Mouse (Mus musculus): ENCODE data around the gene Sf3b2. TPM values are rescaled to one million over a fixed set of nuclear protein-coding genes. Genes with fewer than 3 reads are reported as not detected.

Gene Sf3b2
- polyA plus RNA-seq, 1 experiment from 2014 or later = 418 TPM

DNA sequence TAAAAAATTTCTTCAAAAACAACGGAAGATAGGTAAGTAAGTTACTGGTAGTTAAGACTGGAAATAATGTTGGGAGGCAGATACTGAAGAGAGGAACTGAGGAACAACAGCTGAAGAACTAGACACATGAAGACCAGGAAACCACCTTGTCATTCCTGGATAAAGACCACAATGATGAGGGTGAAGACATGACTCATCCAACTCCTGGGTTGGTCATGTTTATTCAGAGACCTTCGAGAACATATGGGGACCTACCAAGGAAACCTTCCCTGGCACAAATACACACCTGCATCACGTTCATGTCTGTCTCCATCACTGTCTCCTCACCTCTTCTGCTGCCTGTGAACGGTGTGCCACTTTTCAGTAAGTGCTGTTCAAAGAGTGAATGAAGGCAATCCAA lies 71.2 kb downstream of the Sf3b2 start:
- Histone ChIP-seq H3K36me3 (ENCODE audit: control insufficient read depth, insufficient read depth, low read length) (no peaks in the 10 kb centered on the region), H3K9me3 (ENCODE audit: control insufficient read depth, low read length) (no peaks in the 10 kb centered on the region), H3K9ac (ENCODE audit: low read length) (no peak overlapping the region), H3K4me2 (ENCODE audit: low read depth, low read length, severe bottlenecking) (no peak overlapping the region), H3K4me1 (replicated peaks; ENCODE audit: control insufficient read depth, insufficient read depth, low read length) (no peaks in the 10 kb centered on the region), H3K4me3 (ENCODE audit: low read depth, low read length) (no peak overlapping the region), H3K27ac (ENCODE audit: low read depth, low read length) (no peak overlapping the region), H3K27me3 (ENCODE audit: control insufficient read depth, insufficient read depth, low read length) (no peaks in the 10 kb centered on the region)
- no peak for DNase-seq (ENCODE audit: low spot score)
- WGBS = 84% methylated on average over 4 of the region's 4 CpGs
- ATAC-seq (replicated peaks; ENCODE audit: low FRiP score) = no peak

Other genes with a start within 250 kb of the Sf3b2 start
- gene Rin1, start 245.0 kb downstream of the Sf3b2 start, polyA plus RNA-seq (2014; fragmentation: Nextera tagmentation; extraction: Ambion mirVana) = 2.0 TPM in 2 replicates
- gene Cd248, start 227.4 kb downstream of the Sf3b2 start, polyA plus RNA-seq (2014; fragmentation: Nextera tagmentation; extraction: Ambion mirVana) = 30.7 and 32.7 TPM in 2 replicates
- gene Tmem151a, start 209.9 kb downstream of the Sf3b2 start, polyA plus RNA-seq (2014; fragmentation: Nextera tagmentation; extraction: Ambion mirVana) = 1.2 and 1.8 TPM in 2 replicates
- 69.5 and 75.8 TPM in 2 replicates for gene Yif1a, start 206.9 kb downstream of the Sf3b2 start, polyA plus RNA-seq (2014; fragmentation: Nextera tagmentation; extraction: Ambion mirVana)
- gene Cnih2, start 196.9 kb downstream of the Sf3b2 start, polyA plus RNA-seq (2014; fragmentation: Nextera tagmentation; extraction: Ambion mirVana) = 93.2 and 112 TPM in 2 replicates
- 250 and 262 TPM in 2 replicates for gene Rab1b, start 188.4 kb downstream of the Sf3b2 start, polyA plus RNA-seq (2014; fragmentation: Nextera tagmentation; extraction: Ambion mirVana)
- 35.3 and 38.5 TPM in 2 replicates for gene Klc2, start 176.9 kb downstream of the Sf3b2 start, polyA plus RNA-seq (2014; fragmentation: Nextera tagmentation; extraction: Ambion mirVana)
- 32.2 and 33.2 TPM in 2 replicates for gene Pacs1, start 22.3 kb downstream of the Sf3b2 start, polyA plus RNA-seq (2014; fragmentation: Nextera tagmentation; extraction: Ambion mirVana)
- gene Gal3st3, start 2.9 kb upstream of the Sf3b2 start, polyA plus RNA-seq (2014; fragmentation: Nextera tagmentation; extraction: Ambion mirVana) = 17.2 and 18.9 TPM in 2 replicates
- not detected in 2 replicates for gene Catsper1, start 40.3 kb upstream of the Sf3b2 start, polyA plus RNA-seq (2014; fragmentation: Nextera tagmentation; extraction: Ambion mirVana)
- gene Cst6, start 54.1 kb upstream of the Sf3b2 start, polyA plus RNA-seq (2014; fragmentation: Nextera tagmentation; extraction: Ambion mirVana) = 0.83 TPM in 1 of 2 replicates, not detected in the other
- 79.2 and 82.8 TPM in 2 replicates for gene Eif1ad, start 71.3 kb upstream of the Sf3b2 start, polyA plus RNA-seq (2014; fragmentation: Nextera tagmentation; extraction: Ambion mirVana)
- 470 and 498 TPM in 2 replicates for gene Banf1, start 71.7 kb upstream of the Sf3b2 start, polyA plus RNA-seq (2014; fragmentation: Nextera tagmentation; extraction: Ambion mirVana)
- gene Sart1, start 93.2 kb upstream of the Sf3b2 start, polyA plus RNA-seq (2014; fragmentation: Nextera tagmentation; extraction: Ambion mirVana) = 87.1 and 101 TPM in 2 replicates
- not detected in 2 replicates for gene Tsga10ip, start 107.1 kb upstream of the Sf3b2 start, polyA plus RNA-seq (2014; fragmentation: Nextera tagmentation; extraction: Ambion mirVana)
- 193 and 202 TPM in 2 replicates for gene Drap1, start 129.5 kb upstream of the Sf3b2 start, polyA plus RNA-seq (2014; fragmentation: Nextera tagmentation; extraction: Ambion mirVana)
- 34.6 and 42.0 TPM in 2 replicates for gene AI837181, start 129.7 kb upstream of the Sf3b2 start, polyA plus RNA-seq (2014; fragmentation: Nextera tagmentation; extraction: Ambion mirVana)
- gene Fosl1, start 152.1 kb upstream of the Sf3b2 start, polyA plus RNA-seq (2014; fragmentation: Nextera tagmentation; extraction: Ambion mirVana) = not detected in 2 replicates
- 6.5 and 6.6 TPM in 2 replicates for gene Ccdc85b, start 162.4 kb upstream of the Sf3b2 start, polyA plus RNA-seq (2014; fragmentation: Nextera tagmentation; extraction: Ambion mirVana)
- gene Fibp, start 165.2 kb upstream of the Sf3b2 start, polyA plus RNA-seq (2014; fragmentation: Nextera tagmentation; extraction: Ambion mirVana) = 105 TPM in 2 replicates
- gene Ctsw, start 173.1 kb upstream of the Sf3b2 start, polyA plus RNA-seq (2014; fragmentation: Nextera tagmentation; extraction: Ambion mirVana) = 3.4 and 4.0 TPM in 2 replicates
- gene Efemp2, start 178.5 kb upstream of the Sf3b2 start, polyA plus RNA-seq (2014; fragmentation: Nextera tagmentation; extraction: Ambion mirVana) = 49.1 and 50.4 TPM in 2 replicates
- gene Mus81, start 192.9 kb upstream of the Sf3b2 start, polyA plus RNA-seq (2014; fragmentation: Nextera tagmentation; extraction: Ambion mirVana) = 39.2 and 42.7 TPM in 2 replicates
- gene Cfl1, start 195.0 kb upstream of the Sf3b2 start, polyA plus RNA-seq (2014; fragmentation: Nextera tagmentation; extraction: Ambion mirVana) = 3,238 and 3,452 TPM in 2 replicates
- gene 1700020D05Rik, start 208.3 kb upstream of the Sf3b2 start, polyA plus RNA-seq (2014; fragmentation: Nextera tagmentation; extraction: Ambion mirVana) = not detected in 2 replicates
- 15.9 and 19.5 TPM in 2 replicates for gene Snx32, start 215.1 kb upstream of the Sf3b2 start, polyA plus RNA-seq (2014; fragmentation: Nextera tagmentation; extraction: Ambion mirVana)